Mouse (Mus musculus): ENCODE measurements around the gene Gnai2. TPM values are rescaled to one million over a fixed set of nuclear protein-coding genes. Genes with fewer than 3 reads are reported as not detected.

Gene Gnai2
- total RNA-seq, 1 experiment from 2014 or later, result 319 TPM

DNA sequence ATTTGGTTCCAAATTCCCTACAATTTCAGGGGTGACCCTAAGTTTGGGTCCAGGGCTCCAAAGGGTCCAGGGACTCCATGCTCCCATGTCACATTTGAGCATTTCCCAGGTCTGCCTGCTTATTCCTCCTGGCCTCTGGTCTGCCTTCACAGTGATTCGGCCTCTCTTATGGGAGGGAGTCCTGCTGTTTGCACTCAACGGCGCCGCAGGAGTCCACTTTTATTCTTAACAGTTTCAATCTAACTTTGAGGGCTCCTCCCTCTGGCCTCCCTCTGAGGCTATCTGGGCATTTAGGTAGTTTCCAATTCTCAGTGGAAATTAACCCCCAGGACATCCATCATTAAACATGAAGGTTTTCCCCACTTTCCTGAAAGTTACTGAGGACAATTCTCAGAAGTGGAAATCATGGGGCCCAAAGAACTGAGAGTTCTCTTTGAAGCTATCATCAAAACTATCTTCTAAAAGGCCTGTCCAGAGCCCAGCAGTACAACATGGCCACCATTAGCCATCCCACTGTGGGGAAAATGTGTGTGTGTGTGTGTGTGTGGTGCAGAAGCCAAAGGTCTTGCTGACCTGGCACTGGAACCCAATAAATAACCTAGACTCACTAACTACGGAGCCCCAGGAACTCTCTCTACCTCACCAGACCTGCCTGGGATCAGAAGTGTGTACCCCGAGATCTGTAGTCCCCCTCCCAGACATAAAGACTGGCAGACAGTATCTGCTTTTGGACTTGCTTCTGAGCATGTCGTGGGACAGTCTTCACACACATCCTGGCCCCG, 40.7 kb downstream of the Gnai2 start:
- no peak for ATAC-seq (replicated peaks; ENCODE audit: low read depth, poor library complexity, severe bottlenecking)

DNA sequence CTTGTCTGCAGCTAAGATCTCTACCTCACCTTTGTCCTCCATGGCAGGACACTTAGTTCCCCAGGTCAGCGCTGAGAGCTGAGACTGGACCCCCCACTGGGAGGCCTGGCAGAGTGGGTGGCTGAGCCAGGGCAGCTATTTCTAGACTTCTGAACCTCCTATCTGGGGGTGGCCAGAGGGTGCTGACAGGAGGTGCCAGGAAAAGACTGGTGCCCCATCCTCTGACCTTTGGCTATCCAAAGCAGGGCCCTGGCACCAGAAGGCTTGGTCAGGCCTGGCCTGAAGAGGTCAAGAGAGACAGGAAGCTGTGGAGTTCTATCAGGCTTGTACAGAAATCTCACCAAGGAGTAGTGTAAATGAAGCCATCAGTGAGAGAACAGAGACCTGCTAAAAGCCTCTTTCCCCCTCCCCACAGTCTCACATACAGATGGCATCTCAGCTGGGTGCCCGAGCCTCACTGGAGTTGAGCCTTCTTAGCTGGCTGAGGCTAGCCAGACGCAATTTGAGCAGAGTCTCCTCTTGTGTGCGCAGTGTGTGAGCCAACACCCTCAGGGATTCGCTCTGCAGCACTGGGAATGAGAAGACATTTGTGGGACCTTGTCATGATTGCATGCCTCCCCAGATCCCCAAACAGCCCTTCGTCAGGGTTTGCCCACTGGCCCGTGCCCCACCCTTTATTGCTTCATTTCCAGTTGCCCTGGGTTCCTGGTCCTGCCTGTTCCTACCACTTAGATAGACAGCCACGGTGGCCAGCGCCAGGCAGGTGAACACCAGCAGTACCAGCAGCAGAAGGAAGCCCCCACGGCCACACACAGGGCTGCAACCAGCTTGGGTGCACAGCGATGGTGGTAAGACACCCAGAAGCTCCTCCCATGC, 41.8 kb downstream of the Gnai2 start:
- no peak for ATAC-seq (replicated peaks; ENCODE audit: low read depth, poor library complexity, severe bottlenecking)

DNA sequence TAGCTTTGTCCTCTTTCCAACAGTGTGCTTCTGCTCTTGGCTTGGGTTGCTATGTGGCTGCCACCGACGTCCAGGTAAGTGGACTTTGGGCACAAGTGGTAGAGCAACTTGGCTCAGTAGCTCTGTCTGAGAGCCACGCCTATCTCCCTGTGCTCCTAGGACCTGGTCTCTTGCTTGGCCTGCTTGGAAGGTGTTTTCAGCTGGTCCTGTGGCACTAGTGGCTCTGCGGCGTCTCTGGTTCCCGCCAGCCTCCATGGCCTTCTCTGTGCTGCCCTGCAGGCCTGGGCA, 44.5 kb downstream of the Gnai2 start:
- no peak for ATAC-seq (replicated peaks; ENCODE audit: low read depth, poor library complexity, severe bottlenecking)

DNA sequence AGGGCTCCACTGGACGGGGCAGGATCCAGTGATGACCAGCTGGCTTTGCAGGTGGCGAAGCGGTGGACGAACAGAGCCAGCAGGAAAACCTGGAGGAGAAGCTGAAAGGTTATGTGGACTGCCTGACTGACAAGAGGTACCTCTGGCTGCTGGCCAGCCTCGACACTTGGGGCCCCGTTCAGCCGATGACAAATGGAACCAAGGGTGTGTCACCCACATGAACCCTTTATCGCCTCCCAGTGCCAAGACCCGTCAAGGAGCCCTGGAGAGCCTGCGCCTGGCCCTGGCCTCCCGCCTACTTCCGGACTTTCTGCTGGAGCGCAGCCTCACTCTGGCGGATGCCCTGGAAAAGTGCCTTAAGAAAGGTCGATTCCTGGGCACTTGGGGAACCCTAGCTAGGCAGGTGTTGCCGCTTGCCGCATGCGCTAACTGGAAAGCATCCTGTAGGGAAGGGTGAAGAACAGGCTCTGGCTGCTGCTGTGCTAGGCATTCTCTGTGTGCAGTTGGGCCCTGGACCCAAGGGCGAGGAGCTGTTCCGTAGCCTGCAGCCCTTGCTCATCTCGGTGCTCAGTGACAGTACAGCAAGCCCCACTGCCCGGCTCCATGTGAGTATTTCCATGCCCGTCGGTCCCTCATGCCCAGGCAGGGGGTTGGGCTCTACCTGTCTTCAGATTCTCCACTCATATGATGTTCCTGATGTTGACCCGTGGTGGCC, 45.0 kb downstream of the Gnai2 start:
- no peak for ATAC-seq (replicated peaks; ENCODE audit: low read depth, poor library complexity, severe bottlenecking)

DNA sequence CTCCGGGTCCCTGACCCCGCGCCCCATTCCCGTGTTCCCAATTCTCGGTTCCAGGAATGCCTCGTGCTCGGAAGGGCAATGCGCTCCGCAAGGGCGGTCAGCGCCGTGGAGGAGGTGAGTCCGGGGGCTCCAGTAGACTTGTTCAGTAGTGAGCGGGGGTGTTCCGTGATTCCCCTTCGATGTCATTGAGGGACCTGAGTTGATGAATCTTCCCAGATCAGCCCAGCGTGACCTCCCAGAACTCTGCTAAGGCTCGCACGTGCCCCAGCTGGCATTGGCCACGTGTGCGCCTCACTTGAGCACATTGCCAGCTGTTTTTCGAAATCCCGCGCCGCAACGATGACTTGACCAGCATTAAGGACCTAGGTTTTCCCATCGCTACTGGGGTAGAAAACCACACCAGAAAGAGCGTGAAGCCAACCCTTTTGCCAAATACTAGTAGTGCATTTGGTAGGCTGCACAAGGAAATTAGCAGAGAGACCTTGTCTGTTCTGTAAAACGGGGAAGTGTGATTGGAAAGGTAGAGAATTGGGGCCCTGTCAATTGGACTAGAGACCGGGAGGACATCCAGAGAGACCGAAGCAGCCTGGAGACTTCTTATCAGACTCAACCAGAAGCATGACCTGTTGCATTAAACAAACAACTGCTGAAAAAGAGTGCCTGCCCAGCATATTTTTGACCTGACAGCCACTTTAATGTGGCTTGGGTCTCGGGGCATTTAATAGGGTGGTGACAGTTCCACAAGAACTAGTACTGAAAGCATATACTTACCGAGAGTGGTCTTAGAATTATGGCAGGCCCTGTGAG, 47.1 kb downstream of the Gnai2 start:
- ATAC-seq (replicated peaks; ENCODE audit: low read depth, poor library complexity, severe bottlenecking), result peak; percentile 11

DNA sequence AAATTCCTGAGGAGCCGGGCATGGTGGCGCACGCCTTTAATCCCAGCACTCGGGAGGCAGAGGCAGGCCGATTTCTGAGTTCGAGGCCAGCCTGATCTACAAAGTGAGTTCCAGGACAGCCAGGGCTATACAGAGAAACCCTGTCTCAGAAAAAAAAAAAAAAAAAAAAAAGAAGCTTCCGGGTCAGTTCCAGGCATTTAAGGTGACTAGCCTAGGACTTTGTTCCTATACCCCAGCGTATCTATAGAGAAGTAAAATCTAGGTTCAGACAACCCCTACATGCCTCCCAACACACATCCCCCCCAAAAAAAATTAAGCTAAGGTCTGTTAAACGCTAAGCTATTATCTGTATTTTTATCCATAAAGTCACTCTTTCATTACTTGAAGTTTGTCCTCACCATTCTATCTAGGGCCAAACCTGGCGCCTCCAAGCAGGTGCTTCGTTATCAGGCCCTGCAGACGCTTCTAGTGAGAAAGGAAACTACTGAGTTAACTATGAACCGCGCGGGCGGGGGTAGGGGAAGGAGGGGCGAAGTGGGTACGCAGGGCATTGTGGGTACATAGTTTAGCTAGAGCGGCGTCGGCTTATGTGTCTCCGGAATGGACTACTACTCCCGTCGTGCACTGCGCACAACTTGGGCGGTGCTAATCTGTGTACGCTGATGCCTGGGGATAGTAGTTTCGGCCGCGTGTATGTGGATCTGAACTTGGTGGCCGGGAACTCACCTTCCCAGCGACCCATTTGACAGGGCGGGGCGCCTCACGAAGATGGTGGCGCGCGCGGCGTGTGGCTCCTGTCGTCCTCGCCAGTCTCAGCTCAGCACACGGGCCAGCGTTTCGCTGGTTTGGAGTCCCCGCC, 48.0 kb downstream of the Gnai2 start, which contains the start of gene Ifrd2:
Ifrd2 (plus strand) TSS at position 669 of the 859 bp plus-strand sequence.
- ATAC-seq (replicated peaks; ENCODE audit: low read depth, poor library complexity, severe bottlenecking), result peak; percentile 95

DNA sequence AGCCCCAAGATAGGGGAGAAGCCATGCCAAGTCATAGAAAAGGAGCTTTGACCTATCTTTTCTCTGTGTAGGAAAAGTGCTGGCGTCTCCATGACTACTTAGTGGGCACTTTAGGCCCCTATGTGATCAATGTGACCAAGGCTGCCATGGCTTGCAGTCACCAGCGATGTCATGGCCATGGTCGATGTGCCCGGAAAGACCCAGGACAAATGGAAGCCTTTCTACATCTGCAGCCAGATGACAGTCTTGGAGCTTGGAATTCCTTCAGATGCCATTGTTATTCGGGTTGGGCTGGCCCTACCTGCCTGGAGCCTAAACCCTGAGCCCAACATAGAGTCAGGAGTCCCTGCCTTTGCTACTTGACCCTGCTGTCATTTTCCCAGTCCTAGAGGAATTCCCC, 48.7 kb downstream of the Gnai2 start:
- no peak for ATAC-seq (replicated peaks; ENCODE audit: low read depth, poor library complexity, severe bottlenecking)

DNA sequence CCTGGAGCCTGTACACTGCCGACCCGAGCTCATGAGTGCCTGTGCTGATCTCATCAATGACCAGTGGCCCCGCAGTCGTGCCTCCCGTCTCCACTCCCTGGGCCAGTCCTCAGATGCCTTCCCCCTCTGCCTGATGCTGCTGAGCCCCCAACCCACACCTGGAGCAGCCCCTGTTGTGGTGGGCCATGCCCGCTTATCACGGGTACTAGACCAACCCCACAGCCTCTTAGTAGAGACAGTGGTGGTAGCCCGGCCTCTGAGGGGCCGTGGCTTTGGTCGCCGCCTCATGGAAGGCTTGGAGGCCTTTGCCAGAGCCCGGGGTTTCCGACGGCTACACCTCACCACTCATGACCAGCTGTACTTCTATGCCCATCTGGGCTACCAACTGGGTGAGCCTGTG, 52.0 kb downstream of the Gnai2 start:
- no peak for ATAC-seq (replicated peaks; ENCODE audit: low read depth, poor library complexity, severe bottlenecking)

DNA sequence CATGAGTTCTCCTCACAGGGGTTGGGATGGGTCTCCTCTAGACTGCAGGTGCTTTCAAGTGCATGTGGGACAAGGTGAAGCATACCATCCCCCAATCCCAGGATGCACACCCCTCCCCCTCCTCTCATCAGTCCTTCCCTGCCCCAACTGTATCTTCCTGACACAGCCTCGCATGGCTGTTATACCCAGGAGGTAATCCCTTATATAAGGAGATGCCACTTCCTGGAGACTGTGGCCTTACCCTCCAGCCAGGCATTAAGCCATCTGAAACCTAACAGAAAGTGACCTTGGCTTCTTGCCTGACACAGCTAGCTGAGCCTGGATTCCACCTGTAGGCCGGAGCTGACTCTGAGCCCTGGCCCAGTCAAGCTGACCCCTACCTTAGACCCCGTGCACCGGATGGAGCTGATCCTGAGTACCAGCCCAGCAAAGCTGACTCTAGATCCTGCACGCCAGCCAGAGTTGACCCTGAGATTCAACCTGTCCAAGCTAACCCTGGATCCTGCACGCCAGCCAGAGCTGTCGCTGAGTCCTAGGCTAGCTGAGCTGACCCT, 52.6 kb downstream of the Gnai2 start:
- ATAC-seq (replicated peaks; ENCODE audit: low read depth, poor library complexity, severe bottlenecking), result no peak

DNA sequence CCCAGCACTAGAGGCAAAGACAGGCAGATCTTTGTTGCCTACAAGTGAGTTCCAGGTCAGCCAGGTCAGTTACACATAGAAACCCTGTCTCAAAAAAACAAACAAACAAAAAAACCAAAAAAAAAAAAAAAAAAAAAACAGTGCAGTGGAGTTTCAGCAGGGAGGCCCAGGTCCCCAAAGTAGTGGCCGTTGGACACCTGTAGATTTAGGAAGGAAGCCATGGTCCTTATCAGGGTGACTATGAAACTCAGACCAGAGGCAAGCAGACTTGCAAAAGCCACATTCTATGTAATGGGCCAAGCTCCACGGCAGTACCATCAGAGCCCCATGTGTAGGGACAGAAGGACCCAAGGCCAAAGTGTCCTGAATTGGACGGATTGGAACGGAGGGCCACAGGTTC, 53.6 kb downstream of the Gnai2 start:
- ATAC-seq (replicated peaks; ENCODE audit: low read depth, poor library complexity, severe bottlenecking), result no peak

DNA sequence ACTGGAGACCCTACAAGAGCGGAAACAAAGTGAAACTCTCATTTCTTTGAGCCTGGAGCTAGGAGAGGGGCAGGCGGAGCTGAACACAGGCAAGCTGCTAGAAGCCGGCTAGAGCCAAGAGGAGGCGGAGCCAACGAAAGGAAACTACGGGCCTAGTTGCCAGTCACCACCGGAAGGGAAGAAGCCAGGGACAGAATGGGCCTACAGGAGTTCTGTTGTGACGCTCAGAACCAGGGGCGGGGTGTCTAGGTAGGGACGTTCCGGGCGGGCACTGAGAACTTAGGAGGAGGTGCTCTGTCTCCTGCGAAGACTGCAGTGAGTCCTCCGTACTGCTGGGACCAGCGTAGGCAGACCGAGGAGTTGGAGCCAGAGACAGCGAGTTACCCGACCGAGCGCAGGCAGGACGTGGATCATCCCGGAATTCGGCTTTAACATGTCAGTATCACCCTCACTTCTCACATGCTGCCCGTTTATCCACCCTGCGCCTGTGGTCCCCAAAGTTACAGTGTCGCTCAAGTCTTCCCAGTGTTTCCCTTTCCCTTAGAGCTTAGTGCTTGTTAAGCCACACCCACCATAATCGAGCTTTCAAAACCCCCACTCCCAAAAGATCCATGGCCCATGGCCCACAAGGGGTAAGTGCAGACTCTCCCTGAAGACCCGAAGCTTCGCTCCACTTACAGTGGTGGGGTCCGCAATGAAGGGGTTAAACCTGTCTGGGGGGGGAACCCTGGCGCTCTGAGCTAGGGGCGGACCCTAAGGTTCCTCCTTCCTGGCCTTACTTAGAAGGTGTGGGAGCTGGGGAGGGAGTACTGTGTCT, 54.5 kb downstream of the Gnai2 start, which contains the start of gene Hyal3:
Hyal3 (plus strand) TSS at position 318 of the 817 bp plus-strand sequence.
- peak; percentile 77 for ATAC-seq (replicated peaks; ENCODE audit: low read depth, poor library complexity, severe bottlenecking)

DNA sequence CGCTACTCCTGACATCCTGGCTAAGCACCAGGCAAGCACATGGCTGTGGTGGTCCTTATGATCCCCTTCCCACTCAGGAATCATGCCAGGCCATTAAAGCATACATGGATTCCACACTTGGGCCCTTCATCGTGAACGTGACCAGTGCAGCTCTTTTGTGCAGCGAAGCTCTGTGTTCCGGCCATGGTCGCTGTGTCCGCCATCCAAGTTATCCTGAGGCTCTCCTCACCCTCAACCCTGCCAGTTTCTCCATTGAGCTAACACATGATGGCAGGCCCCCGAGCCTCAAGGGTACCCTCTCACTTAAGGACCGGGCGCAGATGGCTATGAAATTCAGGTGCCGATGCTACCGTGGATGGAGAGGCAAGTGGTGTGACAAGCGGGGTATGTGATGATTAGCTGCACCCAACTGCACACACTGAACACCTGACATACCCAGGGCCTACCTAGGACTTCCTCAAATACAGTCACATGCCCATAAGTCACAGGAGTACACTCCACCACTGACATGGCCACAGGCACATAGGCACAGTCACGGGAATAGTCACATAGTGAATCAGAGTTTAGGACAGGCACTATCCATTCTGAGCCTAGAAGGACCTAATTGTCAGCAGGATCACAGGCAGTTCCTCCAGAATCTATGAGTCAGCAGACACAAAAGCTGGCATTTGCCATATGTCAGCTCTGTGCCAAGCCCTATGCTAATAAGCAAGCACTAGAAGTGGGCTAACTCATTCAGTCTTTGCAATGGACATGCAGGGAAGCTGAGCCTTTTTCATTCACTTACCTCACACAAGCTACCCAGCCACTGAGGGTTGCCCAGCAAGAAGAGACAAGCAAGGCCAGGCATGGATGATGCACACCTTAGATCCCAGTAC, 55.9 kb downstream of the Gnai2 start:
- no peak for ATAC-seq (replicated peaks; ENCODE audit: low read depth, poor library complexity, severe bottlenecking)

DNA sequence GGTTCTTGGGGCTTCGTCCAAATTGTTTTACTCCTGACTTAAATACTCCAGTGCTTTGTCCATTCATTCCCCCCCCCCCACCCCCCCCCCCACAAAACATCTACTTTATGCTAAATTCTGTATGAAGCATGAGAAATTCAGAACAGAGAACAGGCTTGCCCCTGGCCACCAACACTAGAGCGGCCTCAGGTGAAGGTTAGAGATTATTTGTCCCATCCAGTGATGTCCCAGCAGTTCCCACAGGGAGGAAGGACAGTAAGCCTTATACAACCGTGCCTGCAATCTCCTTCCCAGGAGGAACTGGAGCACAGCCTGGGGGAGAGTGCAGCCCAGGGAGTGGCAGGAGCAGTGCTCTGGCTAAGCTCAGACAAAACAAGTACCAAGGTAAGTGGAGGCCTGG, 56.6 kb downstream of the Gnai2 start, which contains the start of gene Naa80:
Naa80 (plus strand) TSS at position 301 of the 400 bp plus-strand sequence.
- ATAC-seq (replicated peaks; ENCODE audit: low read depth, poor library complexity, severe bottlenecking), result no peak

DNA sequence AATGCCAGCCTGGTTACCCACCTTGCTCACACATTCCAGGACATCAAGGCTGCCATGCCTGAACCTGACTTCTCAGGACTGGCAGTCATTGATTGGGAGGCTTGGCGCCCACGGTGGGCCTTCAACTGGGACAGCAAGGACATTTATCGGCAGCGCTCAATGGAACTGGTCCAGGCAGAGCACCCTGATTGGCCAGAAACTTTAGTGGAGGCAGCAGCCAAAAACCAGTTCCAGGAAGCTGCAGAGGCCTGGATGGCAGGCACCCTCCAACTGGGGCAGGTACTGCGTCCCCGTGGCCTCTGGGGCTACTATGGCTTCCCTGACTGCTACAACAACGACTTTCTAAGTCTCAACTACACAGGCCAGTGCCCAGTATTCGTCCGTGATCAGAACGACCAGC, 57.3 kb downstream of the Gnai2 start:
- ATAC-seq (replicated peaks; ENCODE audit: low read depth, poor library complexity, severe bottlenecking), result no peak

DNA sequence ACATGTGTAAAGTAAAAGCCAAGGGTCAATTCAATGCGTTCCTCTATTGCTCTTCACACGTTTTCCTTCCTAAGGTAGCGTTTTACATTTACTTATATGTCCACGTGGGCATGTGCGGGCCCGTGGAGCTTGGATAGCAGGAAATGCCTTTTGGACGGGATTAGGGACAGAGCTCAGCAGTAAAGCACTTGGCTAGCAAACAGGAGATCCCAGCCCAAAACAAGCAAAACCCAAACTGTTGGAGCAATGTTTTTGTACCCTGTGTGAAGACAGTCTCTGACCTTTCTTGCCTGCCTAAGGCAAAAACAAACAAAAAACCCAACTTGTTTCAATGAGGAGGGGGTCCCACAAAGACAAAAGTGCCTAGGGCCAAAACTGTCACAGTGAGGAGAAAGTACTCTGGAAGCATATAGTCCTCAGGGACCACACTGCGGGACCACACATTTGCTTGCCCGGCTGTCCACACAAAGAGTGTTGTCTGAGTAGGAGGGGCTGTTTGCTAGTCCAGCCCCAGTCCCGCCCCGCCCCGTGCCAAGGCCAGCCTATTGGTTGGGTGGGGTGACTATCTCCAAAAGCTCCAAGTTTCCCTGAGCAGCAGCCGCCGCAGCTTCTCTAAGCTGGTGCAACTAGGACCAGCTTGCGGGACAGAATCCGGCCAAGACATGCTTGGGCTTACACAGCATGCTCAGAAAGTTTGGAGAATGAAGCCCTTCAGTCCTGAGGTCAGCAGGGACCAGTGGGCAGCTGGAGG, 58.6 kb downstream of the Gnai2 start, which contains the start of gene Hyal1:
Hyal1 (plus strand) TSS at position 571 of the 751 bp plus-strand sequence.
- ATAC-seq (replicated peaks; ENCODE audit: low read depth, poor library complexity, severe bottlenecking), result peak; percentile 65

Data from common myeloid progenitor, adult 5-6 weeks (primary cell).